ENCODE assay signal across 14 mouse cellular contexts in genomic region chr4:97891611-97892010, GRCm38 (mm10).
"Had no signal": no experiment of that assay in that cellular context is flagged by ENCODE, and none has a peak within 500 bp of the region (broad histone marks: within the 10 kb centered on the region; RNA-seq: fewer than 3 reads in every experiment).

No protein-coding gene starts in this region.

- H3K9ac ChIP-seq: liver, embryonic 15.5 days; lung, embryonic 15.5 days; midbrain, embryonic 13.5 days; neural tube, embryonic 15.5 days had no signal

- H3K9me3 ChIP-seq: limb, embryonic 10.5 days; liver, embryonic 15.5 days; lung, embryonic 15.5 days; midbrain, embryonic 13.5 days; neural tube, embryonic 15.5 days had no signal

- H3K4me3 ChIP-seq: left cerebral cortex, adult 2 months; limb, embryonic 10.5 days; liver, embryonic 15.5 days; lung, embryonic 15.5 days; midbrain, embryonic 13.5 days; neural tube, embryonic 15.5 days had no signal

- H3K27me3 ChIP-seq: liver, embryonic 15.5 days; lung, embryonic 15.5 days; midbrain, embryonic 13.5 days; neural tube, embryonic 15.5 days had no signal

- ATAC-seq: midbrain, embryonic 13.5 days had no signal

- H3K36me3 ChIP-seq: limb, embryonic 10.5 days; liver, embryonic 15.5 days; lung, embryonic 15.5 days; midbrain, embryonic 13.5 days; neural tube, embryonic 15.5 days had no signal

- H3K4me2 ChIP-seq: liver, embryonic 11.5 days; liver, embryonic 15.5 days; lung, embryonic 15.5 days; midbrain, embryonic 13.5 days; neural tube, embryonic 15.5 days had no signal

- H3K27ac ChIP-seq: left cerebral cortex, adult 2 months; limb, embryonic 10.5 days; liver, embryonic 15.5 days; lung, embryonic 15.5 days; macrophage; midbrain, embryonic 13.5 days; neural tube, embryonic 15.5 days; stomach, postnatal 0 days had no signal

- DNase-seq: kidney, postnatal 10 days; kidney, postnatal 4 days; lung, postnatal 14 days; right cerebral cortex, adult 18-20 months; right cerebral cortex, postnatal 25 days had no signal

- H3K4me1 ChIP-seq: limb, embryonic 10.5 days; midbrain, embryonic 13.5 days had no signal
